Mouse (Mus musculus) olfactory bulb, adult 2 months (tissue): ENCODE results near the gene Otof. TPM values are rescaled to one million over a fixed set of nuclear protein-coding genes. Genes with fewer than 3 reads are reported as not detected.

Experiments used
- H3K27ac ChIP-seq: fragments of 200-500 bp; 2 replicates; pipeline ENCODE4 v1.5.1; 2012; ENCODE audit warnings: low read depth, low read length; ENCODE audit not compliant: insufficient read depth
- H3K4me1 ChIP-seq: fragments of 200-500 bp; 2 replicates; pipeline ENCODE4 v1.6.1; 2012; ENCODE audit warnings: low read length; ENCODE audit not compliant: control insufficient read depth, insufficient read depth
- H3K4me3 ChIP-seq: fragments of 200-500 bp; 2 replicates; pipeline ENCODE4 v1.5.1; 2012; ENCODE audit warnings: mild to moderate bottlenecking, low read depth, low read length, moderate library complexity; ENCODE audit not compliant: insufficient read depth
- CTCF ChIP-seq: fragments of 200-500 bp; IDR thresholded peaks from 2 replicates; pipeline ENCODE4 v1.5.1; 2012; ENCODE audit warnings: low read depth, mild to moderate bottlenecking, low read length, moderate library complexity; ENCODE audit not compliant: insufficient read depth
- POLR2A ChIP-seq: fragments of 200-500 bp; IDR thresholded peaks from 2 replicates; pipeline ENCODE4 v1.6.1; 2012; ENCODE audit warnings: mild to moderate bottlenecking, low read depth, low read length, moderate library complexity; ENCODE audit not compliant: insufficient read depth
- WGBS: fragments of 180-500 bp; shearing (Covaris S2); methylation state at CpG from one replicate; pipeline ENCODE4 v1.1.7; 2018; 5-methylcytosine and 5-hydroxymethylcytosine counted together
- polyA plus RNA-seq: library from polyadenylated mRNA; stranded (reverse); fragments of >200 nt; gene quantifications from 2 replicates; pipeline ENCODE4 v1.2.4, GENCODE M21; 2012; ENCODE audit warnings: low replicate concordance; ENCODE audit not compliant: missing spikeins, insufficient read depth, insufficient read length

Gene Otof
- polyA plus RNA-seq = not detected in 2 replicates

GRCm38 (mm10) chr5:30461821-30462220 lies at the start of gene Otof:
Otof (minus strand) TSS chr5:30461932.
- H3K4me1 ChIP-seq = peaks cover 29% of the 10 kb centered on the region
- no peak within 1 kb of the TSS for H3K4me3 ChIP-seq
- no peak within 1 kb of the TSS for H3K27ac ChIP-seq
- TF ChIP-seq CTCF (no peak), POLR2A (no peak)
- WGBS = 6% methylated on average over 12 of the region's 12 CpGs

- Histone ChIP-seq H3K4me3 (no peak overlapping the region), H3K27ac (no peak overlapping the region), H3K4me1 (peaks cover 4% of the 10 kb centered on the region; the same call in 1 of the 2 replicates)
- TF ChIP-seq POLR2A = no peak
- no peak for TF ChIP-seq CTCF
- 92% methylated on average over 7 of the region's 7 CpGs for WGBS
These were observed 35.6 kb upstream of the Otof start for GRCm38 (mm10) chr5:30497299-30497698.

GRCm38 (mm10) chr5:30496821-30497220 lies 35.1 kb upstream of the Otof start:
- no peak overlapping the region for H3K4me3 ChIP-seq
- no peak overlapping the region for H3K27ac ChIP-seq
- H3K4me1 ChIP-seq = peaks cover 4% of the 10 kb centered on the region; the same call in 1 of the 2 replicates
- TF ChIP-seq CTCF = no peak
- no peak for TF ChIP-seq POLR2A
- 88% methylated on average over 8 of the region's 8 CpGs for WGBS

GRCm38 (mm10) chr5:30495288-30495687 lies 33.6 kb upstream of the Otof start:
- Histone ChIP-seq H3K27ac (no peak overlapping the region), H3K4me3 (no peak overlapping the region), H3K4me1 (peaks cover 4% of the 10 kb centered on the region; the same call in 1 of the 2 replicates)
- 40% methylated on average over 2 of the region's 2 CpGs for WGBS
- TF ChIP-seq POLR2A = no peak
- TF ChIP-seq CTCF = no peak

- WGBS = 85% methylated on average over 7 of the region's 7 CpGs
- no peak overlapping the region for H3K4me3 ChIP-seq
- TF ChIP-seq POLR2A = no peak
- no peak for TF ChIP-seq CTCF
- no peak overlapping the region for H3K27ac ChIP-seq
- peaks cover 4% of the 10 kb centered on the region; the same call in 1 of the 2 replicates for H3K4me1 ChIP-seq
These were observed 32.9 kb upstream of the Otof start for GRCm38 (mm10) chr5:30494606-30495005.

GRCm38 (mm10) chr5:30493723-30494122 lies 32.0 kb upstream of the Otof start:
- H3K4me3 ChIP-seq = no peak overlapping the region
- peaks cover 4% of the 10 kb centered on the region; the same call in 1 of the 2 replicates for H3K4me1 ChIP-seq
- 64% methylated on average over 7 of the region's 7 CpGs for WGBS
- H3K27ac ChIP-seq = no peak overlapping the region
- TF ChIP-seq CTCF (no peak), POLR2A (no peak)

- peaks cover 4% of the 10 kb centered on the region; the same call in 1 of the 2 replicates for H3K4me1 ChIP-seq
- no peak for TF ChIP-seq POLR2A
- no peak for TF ChIP-seq CTCF
- 77% methylated on average over 5 of the region's 5 CpGs for WGBS
- H3K27ac ChIP-seq = no peak overlapping the region
- no peak overlapping the region for H3K4me3 ChIP-seq
These were observed 29.1 kb upstream of the Otof start for GRCm38 (mm10) chr5:30490845-30491244.

- Histone ChIP-seq H3K4me3 (no peak overlapping the region), H3K27ac (no peak overlapping the region), H3K4me1 (peaks cover 4% of the 10 kb centered on the region; the same call in 1 of the 2 replicates)
- TF ChIP-seq CTCF (no peak), POLR2A (no peak)
These were observed 28.5 kb upstream of the Otof start for GRCm38 (mm10) chr5:30490215-30490614.

GRCm38 (mm10) chr5:30485136-30485535 lies 23.4 kb upstream of the Otof start:
- TF ChIP-seq CTCF (no peak), POLR2A (no peak)
- H3K4me1 ChIP-seq = no peaks in the 10 kb centered on the region
- WGBS = 84% methylated on average over 6 of the region's 6 CpGs
- H3K4me3 ChIP-seq = no peak overlapping the region
- H3K27ac ChIP-seq = no peak overlapping the region

GRCm38 (mm10) chr5:30484591-30484990 lies 22.9 kb upstream of the Otof start:
- no peak overlapping the region for H3K4me3 ChIP-seq
- no peaks in the 10 kb centered on the region for H3K4me1 ChIP-seq
- H3K27ac ChIP-seq = no peak overlapping the region
- WGBS = 90% methylated on average over 5 of the region's 5 CpGs
- no peak for TF ChIP-seq POLR2A
- TF ChIP-seq CTCF = no peak
